Mouse (Mus musculus) forebrain, embryonic 10.5 days (tissue): ENCODE results near the gene Slf1. TPM values are rescaled to one million over a fixed set of nuclear protein-coding genes. Genes with fewer than 3 reads are reported as not detected.
A peak's percentile ranks its signal among the peaks of the same experiment; 100 is the strongest.
"Not testable (repeated sequence)": the region's sequence is repeated elsewhere in the genome, so short reads cannot be mapped to it uniquely, and the experiment has no call there.

Experiments used
- DNase-seq: peaks from one replicate; pipeline ENCODE4 v3.0.0-alpha.2; 2017; ENCODE audit warnings: low spot score; ENCODE audit errors: extremely low spot score
- H3K27ac ChIP-seq: fragments of 300-500 bp; sonication (generic); 2 replicates; pipeline ENCODE4 v1.5.1; 2016; ENCODE audit warnings: mild to moderate bottlenecking
- H3K27me3 ChIP-seq: fragments of 300-500 bp; sonication (generic); 2 replicates; pipeline ENCODE4 v1.6.1; 2016; ENCODE audit warnings: mild to moderate bottlenecking; ENCODE audit not compliant: poor library complexity, severe bottlenecking
- H3K36me3 ChIP-seq: fragments of 300-500 bp; sonication (generic); replicated peaks from 2 replicates; pipeline ENCODE4 v1.6.1; 2016; ENCODE audit warnings: mild to moderate bottlenecking, moderate library complexity
- H3K4me1 ChIP-seq: fragments of 300-500 bp; sonication (generic); 2 replicates; pipeline ENCODE4 v1.6.1; 2016
- H3K4me3 ChIP-seq: fragments of 300-500 bp; sonication (generic); 2 replicates; pipeline ENCODE4 v1.5.1; 2016; ENCODE audit warnings: mild to moderate bottlenecking, moderate library complexity
- H3K9me3 ChIP-seq: fragments of 300-500 bp; sonication (generic); 2 replicates; pipeline ENCODE4 v1.6.1; 2016; ENCODE audit warnings: mild to moderate bottlenecking, moderate library complexity
- WGBS: fragments of 180-500 bp; shearing (Covaris S2); methylation state at CpG from one replicate; pipeline ENCODE4 v1.1.7; 2016; 5-methylcytosine and 5-hydroxymethylcytosine counted together
- polyA plus RNA-seq: library from polyadenylated mRNA; unstranded; fragments of >200 nt; fragmentation: Nextera tagmentation; extraction: Ambion mirVana; gene quantifications from 2 replicates; pipeline ENCODE4 v1.2.1, GENCODE M21; 2016

The Slf1 gene
- polyA plus RNA-seq: 50.7 and 51.4 TPM in 2 replicates

DNA sequence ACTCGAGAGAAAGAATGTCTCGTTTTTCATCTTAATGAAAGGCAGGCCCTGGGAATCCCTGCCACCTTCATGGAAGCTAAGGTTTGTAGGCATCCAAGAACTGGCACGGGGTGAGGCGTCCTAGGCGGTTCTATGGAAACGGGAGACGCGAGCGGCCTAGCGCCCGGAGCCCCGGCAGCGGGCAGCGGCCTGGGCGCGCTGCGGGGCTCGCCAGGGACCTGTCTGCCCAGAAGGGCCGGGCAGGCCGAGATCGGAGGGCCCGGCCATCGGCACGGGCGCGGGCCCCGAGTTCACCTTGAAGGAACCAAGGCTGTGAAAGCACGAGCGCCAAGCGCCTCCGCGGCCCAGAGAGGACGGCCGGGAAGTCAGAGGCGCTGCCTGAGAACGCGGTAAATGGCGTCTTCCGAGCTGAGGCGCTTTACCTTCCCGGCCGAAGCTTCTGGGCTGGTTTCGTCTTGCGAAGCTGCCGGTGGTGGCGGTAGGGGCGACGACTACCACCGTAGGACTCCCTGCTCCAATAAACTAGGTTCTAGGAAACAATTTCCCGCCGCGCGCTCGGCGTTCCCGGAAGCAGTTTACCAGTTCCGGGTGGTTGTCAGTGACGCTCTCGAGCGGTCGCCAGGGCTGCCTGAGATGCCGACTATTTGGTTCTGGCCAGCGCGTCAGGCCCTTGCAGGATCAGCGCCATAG lies at the start of gene Slf1, which contains the start of gene 2210408I21Rik:
Slf1 (minus strand) TSS at position 543 of the 690 bp plus-strand sequence.
2210408I21Rik (plus strand) TSS at position 610 of the 690 bp plus-strand sequence.
- Histone ChIP-seq H3K27ac (peak within 1 kb of the TSS; percentile 94), H3K27me3 (no peaks in the 10 kb centered on the region), H3K4me3 (peak within 1 kb of the TSS; percentile 92), H3K4me1 (peaks cover 23% of the 10 kb centered on the region), H3K9me3 (no peaks in the 10 kb centered on the region), H3K36me3 (peaks cover 4% of the 10 kb centered on the region; the same call in 1 of the 2 replicates)
- peak; percentile 92 for DNase-seq
- WGBS: under 1% methylated on average over 65 of the region's 65 CpGs

DNA sequence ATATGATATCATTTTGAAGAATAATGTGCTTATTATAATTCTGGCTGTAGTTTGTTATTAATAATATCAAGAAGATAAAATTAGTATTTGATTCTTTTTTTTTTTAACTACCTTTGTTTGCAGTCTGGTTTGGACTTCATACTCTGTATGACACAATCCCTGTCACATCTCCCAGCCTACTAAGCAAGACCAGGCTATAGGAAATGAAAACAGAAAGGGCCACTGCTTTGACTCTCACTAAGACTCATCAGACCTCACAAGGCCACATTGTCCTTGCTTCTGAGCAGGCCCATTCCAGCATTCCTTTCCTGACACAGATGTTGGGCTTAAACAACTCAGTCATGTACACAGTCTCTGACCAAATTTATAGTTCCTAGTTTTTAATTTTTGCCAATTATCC lies 42.7 kb upstream of the Slf1 start:
- DNase-seq: no peak
- no peaks in the 10 kb centered on the region for H3K36me3 ChIP-seq
- H3K9me3 ChIP-seq: no peaks in the 10 kb centered on the region
- H3K27me3 ChIP-seq: no peaks in the 10 kb centered on the region
- no peaks in the 10 kb centered on the region for H3K4me1 ChIP-seq
- no peak overlapping the region for H3K4me3 ChIP-seq
- H3K27ac ChIP-seq: no peak overlapping the region

DNA sequence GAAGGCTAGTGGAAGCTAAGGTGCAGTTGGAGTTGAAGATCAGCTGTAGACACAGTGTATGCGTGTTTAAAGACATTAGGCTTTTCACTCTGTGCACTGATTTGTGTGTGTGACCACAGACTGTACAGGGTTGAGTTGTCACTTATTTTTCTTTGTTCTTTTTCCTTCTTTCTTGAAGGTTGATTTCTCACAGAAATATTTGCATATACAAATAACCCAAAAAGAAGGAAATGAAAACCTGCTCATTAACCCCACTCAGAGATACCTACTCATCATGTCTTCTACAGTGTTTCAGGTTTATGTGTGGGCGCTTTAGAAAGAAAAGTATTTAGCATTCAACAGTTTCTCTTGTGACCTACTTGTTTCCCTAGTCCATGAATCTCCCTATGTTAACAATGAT lies 5.6 kb upstream of the Slf1 start:
- peaks cover 7% of the 10 kb centered on the region for H3K4me1 ChIP-seq
- no peak overlapping the region for H3K27ac ChIP-seq
- H3K36me3 ChIP-seq: no peaks in the 10 kb centered on the region
- 89% methylated on average over 2 of the region's 2 CpGs for WGBS
- no peak for DNase-seq
- no peak overlapping the region for H3K4me3 ChIP-seq
- H3K9me3 ChIP-seq: no peaks in the 10 kb centered on the region
- H3K27me3 ChIP-seq: no peaks in the 10 kb centered on the region

DNA sequence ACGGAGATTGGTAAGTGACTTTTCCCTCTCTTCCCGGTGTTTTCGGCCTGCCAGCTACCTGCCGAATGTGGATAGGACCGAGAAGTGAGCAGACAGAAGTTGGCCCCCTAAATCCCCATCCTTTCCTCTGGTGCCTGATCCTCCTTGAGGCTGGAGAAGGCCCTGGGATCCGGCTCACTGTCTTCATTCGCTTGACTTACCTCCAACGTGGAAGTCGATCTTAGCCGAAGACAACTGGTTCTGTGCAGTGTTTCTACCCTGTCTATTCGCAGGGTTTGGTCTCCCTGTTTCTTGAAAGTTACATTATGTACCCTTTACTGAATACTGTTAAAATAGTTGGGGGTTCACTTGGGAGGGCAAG lies 328 bp upstream of the Slf1 start:
- H3K27ac ChIP-seq: peak overlapping the region; percentile 94
- 1% methylated on average over 11 of the region's 11 CpGs for WGBS
- H3K27me3 ChIP-seq: no peaks in the 10 kb centered on the region
- DNase-seq: no peak
- peak overlapping the region; percentile 92 for H3K4me3 ChIP-seq
- H3K4me1 ChIP-seq: peaks cover 23% of the 10 kb centered on the region
- H3K9me3 ChIP-seq: no peaks in the 10 kb centered on the region
- H3K36me3 ChIP-seq: peaks cover 4% of the 10 kb centered on the region; the same call in 1 of the 2 replicates

DNA sequence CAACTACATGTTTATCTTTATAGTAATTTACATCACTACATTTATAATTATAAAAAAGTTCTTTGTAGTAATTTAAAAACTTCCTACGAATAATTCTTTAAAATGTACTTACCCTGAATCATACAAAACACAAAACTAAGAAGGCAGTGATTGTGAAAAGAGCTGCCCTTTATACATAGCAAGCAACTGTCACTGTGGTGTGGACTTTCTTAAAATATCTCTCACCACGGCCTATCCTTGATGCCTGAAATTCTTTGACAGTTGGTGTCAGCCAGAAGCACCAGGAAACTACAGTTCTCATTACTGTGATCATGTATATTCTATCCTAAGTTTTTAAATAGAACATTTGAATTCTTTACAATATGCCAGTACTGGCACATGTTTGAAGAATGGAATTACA lies 4.1 kb downstream of the Slf1 start:
- DNase-seq: no peak
- Histone ChIP-seq H3K9me3 (no peaks in the 10 kb centered on the region), H3K27ac (no peak overlapping the region), H3K27me3 (no peaks in the 10 kb centered on the region), H3K36me3 (peaks cover 4% of the 10 kb centered on the region; the same call in 1 of the 2 replicates), H3K4me1 (peaks cover 18% of the 10 kb centered on the region), H3K4me3 (no peak overlapping the region)
- 92% methylated on average over 2 of the region's 2 CpGs for WGBS

DNA sequence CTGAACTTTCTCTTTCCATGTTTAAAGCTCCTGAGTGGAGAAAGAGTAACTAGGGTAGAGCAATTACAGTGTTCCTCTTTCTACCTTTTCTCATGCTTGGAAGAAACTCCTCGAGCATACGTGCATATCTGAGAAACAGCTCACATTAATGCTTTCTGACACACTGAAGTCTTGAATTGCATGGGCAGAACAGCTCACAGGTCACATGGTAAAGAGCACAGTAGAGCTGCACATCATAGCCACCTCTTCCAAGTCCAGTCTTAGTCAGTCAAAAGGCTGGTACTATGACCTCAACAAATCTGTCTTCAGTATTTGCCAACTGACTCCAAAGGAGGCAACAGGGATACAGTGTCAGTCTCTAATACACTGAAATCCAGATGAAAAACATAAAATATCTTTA lies 7.0 kb downstream of the Slf1 start:
- Histone ChIP-seq H3K36me3 (peaks cover 28% of the 10 kb centered on the region), H3K4me3 (no peak overlapping the region), H3K27ac (no peak overlapping the region), H3K4me1 (peaks cover 8% of the 10 kb centered on the region; the same call in 1 of the 2 replicates), H3K9me3 (no peaks in the 10 kb centered on the region), H3K27me3 (no peaks in the 10 kb centered on the region)
- no peak for DNase-seq
- WGBS: 94% methylated on average over 2 of the region's 2 CpGs

DNA sequence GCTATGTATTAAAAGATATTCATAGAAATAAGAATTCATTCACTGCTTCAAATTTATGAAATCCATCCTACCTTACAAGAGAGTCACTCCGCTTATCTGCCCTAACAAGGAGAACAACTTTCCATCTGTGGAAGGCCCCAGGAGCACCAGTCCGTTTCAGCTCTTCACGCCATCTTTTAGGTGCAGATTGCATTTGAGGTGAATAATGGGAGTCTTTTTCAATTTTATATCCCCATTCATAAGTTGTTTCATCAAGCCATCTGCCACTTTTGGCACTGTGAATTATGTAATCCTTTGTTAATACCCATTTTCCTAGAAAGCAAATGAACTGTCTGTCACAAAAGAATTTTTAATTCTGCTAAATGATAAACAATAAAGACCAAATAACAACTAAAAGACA lies 10.1 kb downstream of the Slf1 start:
- H3K9me3 ChIP-seq: no peaks in the 10 kb centered on the region

DNA sequence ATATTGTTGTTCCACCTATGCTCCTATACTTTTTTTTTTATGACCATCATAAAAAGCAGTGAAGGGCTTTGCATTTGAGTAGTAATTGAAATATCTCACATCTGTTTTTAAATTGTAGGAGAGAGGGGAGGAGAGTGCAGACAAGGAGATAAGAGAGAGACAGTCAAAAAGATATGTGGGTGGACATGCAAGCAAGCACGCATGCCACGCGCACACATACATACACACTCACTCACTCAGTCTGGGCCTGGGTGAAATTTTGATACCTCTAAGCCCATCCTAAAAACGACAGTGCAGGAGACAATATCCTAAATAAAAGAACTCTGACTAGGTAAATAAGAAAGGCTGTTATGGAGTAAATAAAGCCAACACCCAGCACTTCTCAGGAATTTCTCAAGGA lies 16.6 kb downstream of the Slf1 start:
- Histone ChIP-seq H3K27me3 (no peaks in the 10 kb centered on the region), H3K9me3 (no peaks in the 10 kb centered on the region), H3K27ac (no peak overlapping the region), H3K36me3 (peaks cover 58% of the 10 kb centered on the region), H3K4me1 (no peaks in the 10 kb centered on the region), H3K4me3 (no peak overlapping the region)
- no peak for DNase-seq
- 97% methylated on average over 4 of the region's 4 CpGs for WGBS

More for the DNA sequence above, 10.1 kb downstream of the Slf1 start:
- no peak for DNase-seq
- Histone ChIP-seq H3K4me1 (no peaks in the 10 kb centered on the region), H3K27ac (no peak overlapping the region), H3K4me3 (no peak overlapping the region), H3K36me3 (peaks cover 48% of the 10 kb centered on the region), H3K27me3 (no peaks in the 10 kb centered on the region)
- 89% methylated on average over 3 of the region's 3 CpGs for WGBS

DNA sequence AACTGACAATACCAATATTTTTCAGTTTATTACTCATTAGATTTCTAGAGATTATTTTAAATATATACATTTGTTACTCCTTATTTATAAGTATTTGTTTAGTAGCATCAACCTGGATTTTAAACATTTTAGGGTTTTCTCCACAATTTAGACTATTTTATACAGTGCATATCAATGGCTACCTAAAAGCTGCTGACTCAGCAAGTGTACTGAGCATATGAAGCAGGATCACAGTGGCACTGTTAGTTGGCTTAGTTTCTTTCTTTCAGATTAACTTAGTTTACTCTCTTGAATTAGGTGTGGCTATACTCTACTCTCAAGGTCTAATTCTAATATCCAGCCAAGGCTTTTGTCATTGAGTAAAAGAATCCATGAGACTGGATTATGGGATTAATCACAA lies 27.5 kb downstream of the Slf1 start:
- DNase-seq: no peak
- Histone ChIP-seq H3K9me3 (no peaks in the 10 kb centered on the region), H3K4me1 (no peaks in the 10 kb centered on the region), H3K27me3 (no peaks in the 10 kb centered on the region), H3K36me3 (peaks cover 50% of the 10 kb centered on the region), H3K27ac (no peak overlapping the region), H3K4me3 (no peak overlapping the region)

DNA sequence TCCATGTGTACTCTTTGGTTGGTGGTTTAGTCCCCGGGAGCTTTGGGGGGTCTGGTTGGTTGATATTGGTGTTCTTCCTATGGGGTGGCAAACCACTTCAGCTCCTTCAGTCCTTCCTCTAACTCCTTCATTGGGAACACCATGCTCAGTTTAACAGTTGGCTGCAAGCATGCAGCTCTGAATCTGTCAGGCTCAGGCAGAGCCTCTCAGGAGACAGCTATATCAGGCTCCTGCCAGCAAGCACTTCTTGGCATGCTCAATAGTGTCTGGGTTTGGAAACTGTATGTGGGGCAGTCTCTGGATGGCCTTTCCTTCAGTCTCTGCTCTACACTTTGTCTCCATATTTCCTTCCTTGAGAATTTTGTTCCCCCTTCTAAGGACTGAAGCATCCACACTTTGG lies 42.4 kb downstream of the Slf1 start:
- not testable (repeated sequence) for H3K4me1 ChIP-seq, H3K9me3 ChIP-seq, H3K27me3 ChIP-seq, H3K27ac ChIP-seq, DNase-seq, H3K4me3 ChIP-seq
- peaks cover 80% of the 10 kb centered on the region for H3K36me3 ChIP-seq
- WGBS: 97% methylated on average over 1 of the region's 1 CpGs

DNA sequence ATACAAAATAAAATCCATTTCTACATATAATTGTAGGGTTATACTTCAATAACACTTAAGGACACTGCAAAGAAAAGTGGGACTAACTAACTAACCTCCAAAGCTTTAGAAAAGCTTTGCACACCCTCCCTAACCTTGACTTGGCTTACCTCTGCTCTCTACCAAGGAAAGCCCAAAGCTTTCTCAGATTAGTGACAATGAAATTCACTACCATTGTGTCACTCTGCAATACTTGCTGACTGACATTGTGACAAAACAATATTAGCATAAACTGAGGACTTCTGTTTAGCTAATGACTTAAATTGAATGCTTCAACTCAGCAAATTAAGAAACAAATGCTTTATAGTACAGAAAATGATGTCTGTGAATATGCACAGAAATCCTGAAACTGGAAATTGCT lies 63.2 kb downstream of the Slf1 start:
- Histone ChIP-seq H3K27ac (no peak overlapping the region), H3K27me3 (no peaks in the 10 kb centered on the region), H3K9me3 (peaks cover 12% of the 10 kb centered on the region), H3K4me1 (no peaks in the 10 kb centered on the region), H3K36me3 (peaks cover 43% of the 10 kb centered on the region), H3K4me3 (no peak overlapping the region)
- DNase-seq: no peak

DNA sequence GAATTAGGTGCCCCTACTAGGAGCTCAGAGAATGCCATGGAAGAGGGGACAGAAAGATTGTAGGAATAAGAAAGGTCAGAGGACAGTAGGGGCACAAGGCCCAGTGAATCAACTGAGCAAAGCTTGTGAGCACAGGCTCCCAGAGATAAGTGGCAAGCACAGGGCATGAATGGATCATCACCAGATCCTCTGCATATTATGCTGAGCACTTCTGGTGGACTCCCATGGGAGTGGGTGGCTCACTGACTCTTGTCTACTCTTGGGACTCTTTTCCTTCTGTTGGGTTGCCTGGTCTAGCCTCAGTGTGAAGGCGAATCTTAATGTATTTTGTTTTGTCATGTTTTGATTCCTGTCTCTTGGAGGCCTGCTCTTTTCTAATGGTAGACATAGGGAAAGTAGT lies 66.4 kb downstream of the Slf1 start:
- no peak for DNase-seq
- 93% methylated on average over 1 of the region's 1 CpGs for WGBS

DNA sequence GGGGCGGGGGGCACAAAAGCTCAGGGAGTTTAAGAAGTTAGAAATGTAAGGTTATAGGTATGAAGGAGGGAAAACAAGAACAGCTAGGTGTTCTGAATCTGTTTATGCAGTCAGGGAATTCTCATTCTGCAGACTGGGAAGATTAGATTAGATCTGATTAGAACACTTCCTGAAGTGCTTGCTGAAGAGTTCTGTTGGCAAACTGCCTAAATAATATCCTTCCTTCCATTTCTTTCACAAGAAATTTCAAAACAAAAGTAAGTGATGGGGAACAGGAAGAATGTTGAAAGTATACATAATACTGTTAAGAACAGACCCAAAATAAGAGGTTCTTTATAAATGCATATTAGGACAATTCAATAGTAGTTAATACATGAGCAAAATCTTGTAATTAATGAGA lies 72.1 kb downstream of the Slf1 start:
- Histone ChIP-seq H3K27ac (no peak overlapping the region), H3K27me3 (no peaks in the 10 kb centered on the region), H3K9me3 (no peaks in the 10 kb centered on the region), H3K4me3 (no peak overlapping the region), H3K4me1 (no peaks in the 10 kb centered on the region), H3K36me3 (peaks cover 46% of the 10 kb centered on the region)
- no peak for DNase-seq
- WGBS: 87% methylated on average over 1 of the region's 1 CpGs

More for the DNA sequence above, 66.4 kb downstream of the Slf1 start:
- Histone ChIP-seq H3K4me3 (no peak overlapping the region), H3K27ac (no peak overlapping the region), H3K4me1 (no peaks in the 10 kb centered on the region), H3K27me3 (no peaks in the 10 kb centered on the region), H3K36me3 (peaks cover 31% of the 10 kb centered on the region), H3K9me3 (no peaks in the 10 kb centered on the region)

DNA sequence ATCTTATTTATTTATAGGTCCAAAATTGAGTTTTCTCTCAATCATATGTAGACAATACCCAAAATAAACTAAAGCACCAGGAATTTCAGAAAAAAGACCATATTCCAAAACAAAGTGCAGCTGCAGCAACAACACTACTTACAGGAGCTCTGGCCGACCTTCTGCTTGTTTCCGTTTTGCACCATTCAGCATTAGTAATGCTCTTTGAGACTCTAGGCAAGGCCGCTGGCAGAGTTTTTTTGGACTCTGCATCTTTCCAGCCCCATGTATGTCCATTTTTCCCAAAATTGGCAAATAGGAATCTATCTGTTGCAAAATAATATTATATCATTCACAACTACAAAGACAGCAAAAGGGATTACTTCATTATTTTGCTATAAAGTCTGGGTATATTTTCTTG lies 85.5 kb downstream of the Slf1 start:
- 88% methylated on average over 3 of the region's 3 CpGs for WGBS
- no peak for DNase-seq
- Histone ChIP-seq H3K36me3 (peaks cover 38% of the 10 kb centered on the region), H3K4me1 (peaks cover 2% of the 10 kb centered on the region; the same call in 1 of the 2 replicates), H3K27ac (no peak overlapping the region), H3K9me3 (no peaks in the 10 kb centered on the region), H3K4me3 (no peak overlapping the region), H3K27me3 (no peaks in the 10 kb centered on the region)
